ENCODE assay signal across 8 mouse cellular contexts in the genomic region with DNA sequence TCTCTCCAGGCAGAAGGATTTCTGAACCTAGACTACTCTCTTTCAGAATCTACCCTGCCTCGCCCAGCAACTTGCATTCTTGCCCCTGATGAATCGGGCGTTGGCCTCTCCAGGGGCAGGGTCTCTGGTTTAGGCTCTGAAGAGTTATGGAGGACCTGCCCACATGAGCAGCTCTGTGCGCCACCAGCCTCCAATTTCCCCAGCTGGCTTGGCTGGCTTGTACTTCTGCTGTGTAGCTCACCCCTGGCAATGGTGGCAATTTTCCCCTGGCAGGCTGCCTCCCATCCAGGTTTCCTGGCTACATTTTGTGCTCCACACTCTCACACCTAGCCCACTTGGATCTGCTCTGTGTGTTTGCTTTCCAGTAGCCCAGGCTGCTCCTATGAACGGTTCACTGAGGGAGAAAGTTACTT.
DNase-seq lines count a peak whose midpoint lies in the region; ATAC-seq and TF ChIP-seq lines count a peak whose summit lies in the region.

No protein-coding gene starts in this region.

- H3K4me1 ChIP-seq in liver, adult 2 months (ENCODE audit: control insufficient read depth, insufficient read depth, low read length) = no peaks in the 10 kb centered on the region
- H3K4me1 ChIP-seq in liver, postnatal 0 days (ENCODE audit: insufficient read depth) = no peaks in the 10 kb centered on the region; the same call in 1 of the 2 replicates

- TF ChIP-seq CTCF in liver, adult 2 months (IDR thresholded peaks at IDR 0.05; ENCODE audit: low read depth, low read length) = no peak
- TF ChIP-seq CTCF in liver, postnatal 0 days (IDR thresholded peaks at IDR 0.05; ENCODE audit: low read depth) = no peak
- TF ChIP-seq CTCF in gastrocnemius, adult 2 months (IDR thresholded peaks at IDR 0.05) = no peak
- no peak for TF ChIP-seq CTCF in left cerebral cortex, adult 2 months (IDR thresholded peaks at IDR 0.05)

- no peak overlapping the region for H3K27ac ChIP-seq in liver, adult 2 months (replicated peaks; ENCODE audit: insufficient read depth, low read depth, low read length)
- H3K27ac ChIP-seq in liver, postnatal 0 days (ENCODE audit: low read depth) = no peak overlapping the region
- H3K27ac ChIP-seq in gastrocnemius, adult 2 months = peak overlapping the region; percentile 6; the same call in 1 of the 2 replicates
- H3K27ac ChIP-seq in left cerebral cortex, adult 2 months = peak overlapping the region; percentile 32; the same call in 1 of the 2 replicates

- no peaks in the 10 kb centered on the region for H3K79me2 ChIP-seq in liver, adult 2 months (ENCODE audit: control insufficient read depth, insufficient read depth, low read length)

- TF ChIP-seq EP300 in liver, postnatal 0 days (IDR thresholded peaks at IDR 0.05; ENCODE audit: low read depth) = no peak

- no peak overlapping the region for H3K4me3 ChIP-seq in liver, adult 2 months (ENCODE audit: insufficient read depth, low read depth, low read length)
- H3K4me3 ChIP-seq in liver, postnatal 0 days (ENCODE audit: low read depth, low read length) = no peak overlapping the region
- H3K4me3 ChIP-seq in gastrocnemius, adult 2 months = no peak overlapping the region
- no peak overlapping the region for H3K4me3 ChIP-seq in left cerebral cortex, adult 2 months

- no peak overlapping the region for H3K9ac ChIP-seq in liver, adult 2 months (ENCODE audit: low read depth, low read length)
- H3K9ac ChIP-seq in liver, postnatal 0 days (replicated peaks) = no peak overlapping the region

- no peaks in the 10 kb centered on the region for H3K36me3 ChIP-seq in liver, adult 2 months (ENCODE audit: control insufficient read depth, insufficient read depth, low read length)
- H3K36me3 ChIP-seq in liver, postnatal 0 days (replicated peaks; ENCODE audit: insufficient read depth, low read length) = no peaks in the 10 kb centered on the region

- no peak for ATAC-seq in liver, postnatal 0 days
- ATAC-seq in megakaryocyte-erythroid progenitor cell, adult 5-6 weeks (replicated peaks; ENCODE audit: low FRiP score, low TSS enrichment, poor library complexity, severe bottlenecking) = no peak

- no peaks in the 10 kb centered on the region; the same call in 1 of the 2 replicates for H3K27me3 ChIP-seq in liver, adult 2 months (ENCODE audit: control insufficient read depth, insufficient read depth, low read length)
- peaks cover 11% of the 10 kb centered on the region for H3K27me3 ChIP-seq in liver, postnatal 0 days (ENCODE audit: insufficient read depth, low read length)

- 67% methylated on average over 5 of the region's 5 CpGs for WGBS in liver, adult 2 months
- 62% methylated on average over 5 of the region's 5 CpGs for WGBS in liver, postnatal 0 days (ENCODE audit: insufficient replicate concordance)

- intact Hi-C loops in gastrocnemius, adult 2 months (cut with DNase I) = no loop called here
- intact Hi-C loops in left cerebral cortex, adult 2 months (cut with DNase I) = no loop called here

- no peak overlapping the region for H3K4me2 ChIP-seq in liver, postnatal 0 days (ENCODE audit: low read depth, low read length)

- H3K9me3 ChIP-seq in liver, postnatal 0 days (ENCODE audit: low read length) = no peaks in the 10 kb centered on the region

- DNase-seq in liver, adult 2 months (ENCODE audit: extremely low read depth, low read depth, low spot score) = peak; percentile 29
- no peak for DNase-seq in liver, postnatal 0 days
- DNase-seq in brain, embryonic 18.5 days (ENCODE audit: low read depth, low spot score) = peak; percentile 12
- peak; percentile 77 for DNase-seq in gastrocnemius, adult 2 months
- peak; percentile 44 for DNase-seq in left cerebral cortex, adult 2 months (ENCODE audit: extremely low spot score in 1 of 2, low spot score in 2 of 2)
- no peak for DNase-seq in spleen, postnatal 10 days (ENCODE audit: low spot score in 2 of 2)
- DNase-seq in spleen, adult 18-20 months = no peak

- no peak for TF ChIP-seq POLR2A in liver, adult 2 months (IDR thresholded peaks at IDR 0.05; ENCODE audit: extremely low read depth, insufficient read depth, low read length)

Comparison
In these comparisons a context has a peak if more than half of its experiments do, and no peak if none do; other contexts are left out.
1. DNase-seq: peak in liver, adult 2 months (single experiment), brain, embryonic 18.5 days (single experiment), gastrocnemius, adult 2 months (single experiment) and left cerebral cortex, adult 2 months (2 of 2); none in liver, postnatal 0 days (single experiment), spleen, postnatal 10 days (0 of 2) and spleen, adult 18-20 months (0 of 2).
2. H3K27ac ChIP-seq: peak in gastrocnemius, adult 2 months (single experiment) and left cerebral cortex, adult 2 months (single experiment); none in liver, adult 2 months (single experiment) and liver, postnatal 0 days (single experiment).